Mouse (Mus musculus) heart, embryonic 11.5 days (tissue): ENCODE measurements around the gene Meis1. TPM values are rescaled to one million over a fixed set of nuclear protein-coding genes. Genes with fewer than 3 reads are reported as not detected.

ENCODE experiments used
- ATAC-seq: fragments of 200-750 bp; cut with Nextera tagmentation; replicated peaks from 2 replicates; pipeline ENCODE4 v1.8.0; 2017; ENCODE audit warnings: moderate library complexity; ENCODE audit not compliant: insufficient number of reproducible peaks, low FRiP score, low TSS enrichment
- H3K27ac ChIP-seq: fragments of 300-500 bp; sonication (generic); 2 replicates; pipeline ENCODE4 v1.5.1; 2014; ENCODE audit warnings: mild to moderate bottlenecking, low read depth, low read length
- H3K27me3 ChIP-seq: fragments of 300-500 bp; sonication (generic); 2 replicates; pipeline ENCODE4 v1.6.1; 2014; ENCODE audit warnings: mild to moderate bottlenecking, low read length, mixed read lengths; ENCODE audit not compliant: control insufficient read depth, insufficient read depth
- H3K36me3 ChIP-seq: fragments of 300-500 bp; sonication (generic); 2 replicates; pipeline ENCODE4 v1.6.1; 2014; ENCODE audit warnings: mild to moderate bottlenecking, low read length, moderate library complexity, mixed read lengths; ENCODE audit not compliant: control insufficient read depth, insufficient read depth
- H3K4me1 ChIP-seq: fragments of 300-500 bp; sonication (generic); 2 replicates; pipeline ENCODE4 v1.6.1; 2014; ENCODE audit warnings: low read length; ENCODE audit not compliant: control insufficient read depth, insufficient read depth
- H3K4me2 ChIP-seq: fragments of 300-500 bp; sonication (generic); 2 replicates; pipeline ENCODE4 v1.6.1; 2014; ENCODE audit warnings: mild to moderate bottlenecking, moderate library complexity
- H3K4me3 ChIP-seq: fragments of 300-500 bp; sonication (generic); 2 replicates; pipeline ENCODE4 v1.5.1; 2014; ENCODE audit warnings: low read depth, low read length
- H3K9ac ChIP-seq: fragments of 300-500 bp; sonication (generic); 2 replicates; pipeline ENCODE4 v1.6.1; 2014; ENCODE audit warnings: mild to moderate bottlenecking, low read depth, low read length, moderate library complexity
- H3K9me3 ChIP-seq: fragments of 300-500 bp; sonication (generic); replicated peaks from 2 replicates; pipeline ENCODE4 v1.6.1; 2016; ENCODE audit warnings: low read length; ENCODE audit not compliant: control insufficient read depth
- WGBS: fragments of 180-500 bp; shearing (Covaris S2); extraction: QIAGEN DNeasy Blood & Tissue Kit; methylation state at CpG from one replicate; pipeline ENCODE4 v1.1.7; 2014; ENCODE audit not compliant: insufficient replicate concordance; 5-methylcytosine and 5-hydroxymethylcytosine counted together
- polyA plus RNA-seq: library from polyadenylated mRNA; unstranded; fragments of >200 nt; fragmentation: Nextera tagmentation; extraction: Ambion mirVana; gene quantifications from 2 replicates; pipeline ENCODE4 v1.2.1, GENCODE M21; 2014

Meis1 gene
- polyA plus RNA-seq, 1 experiment from 2014 or later: 72.8 TPM

GRCm38 (mm10) chr11:19023356-19023755 is 4.6 kb upstream of the Meis1 start:
- H3K4me2 ChIP-seq: peak overlapping the region; percentile 51
- H3K4me3 ChIP-seq: 0 out of 2 replicates have a peak overlapping the region, but pooled peaks have one; percentile 10
- peaks cover 23% of the 10 kb centered on the region for H3K4me1 ChIP-seq
- H3K9ac ChIP-seq: no peak overlapping the region
- H3K9me3 ChIP-seq: no peaks in the 10 kb centered on the region
- ATAC-seq: no peak
- 5% methylated on average over 5 of the region's 5 CpGs for WGBS
- H3K27me3 ChIP-seq: no peaks in the 10 kb centered on the region
- no peaks in the 10 kb centered on the region for H3K36me3 ChIP-seq
- H3K27ac ChIP-seq: peak overlapping the region; percentile 35; the same call in 1 of the 2 replicates

GRCm38 (mm10) chr11:19022576-19022975 is 3.8 kb upstream of the Meis1 start:
- peaks cover 23% of the 10 kb centered on the region for H3K4me1 ChIP-seq
- peak overlapping the region; percentile 17; the same call in 1 of the 2 replicates for H3K9ac ChIP-seq
- no peaks in the 10 kb centered on the region for H3K27me3 ChIP-seq
- no peak for ATAC-seq
- 17% methylated on average over 2 of the region's 2 CpGs for WGBS
- no peak overlapping the region for H3K4me3 ChIP-seq
- no peaks in the 10 kb centered on the region for H3K9me3 ChIP-seq
- peak overlapping the region; percentile 51 for H3K4me2 ChIP-seq
- H3K27ac ChIP-seq: no peak overlapping the region
- H3K36me3 ChIP-seq: no peaks in the 10 kb centered on the region

GRCm38 (mm10) chr11:19020951-19021710 is 2.3 kb upstream of the Meis1 start:
- ATAC-seq: no peak
- Histone ChIP-seq H3K27me3 (no peaks in the 10 kb centered on the region), H3K4me1 (peaks cover 21% of the 10 kb centered on the region), H3K4me2 (peak overlapping the region; percentile 81), H3K4me3 (peak overlapping the region; percentile 70), H3K9me3 (no peaks in the 10 kb centered on the region), H3K27ac (peak overlapping the region; percentile 100), H3K36me3 (no peaks in the 10 kb centered on the region), H3K9ac (peak overlapping the region; percentile 100)
- 4% methylated on average over 28 of the region's 28 CpGs for WGBS

- peak overlapping the region; percentile 100 for H3K27ac ChIP-seq
These were observed 1.6 kb upstream of the Meis1 start for GRCm38 (mm10) chr11:19020371-19020824.

GRCm38 (mm10) chr11:19019204-19020171 is 703 bp upstream of the Meis1 start:
- peak overlapping the region; percentile 81 for H3K4me2 ChIP-seq

More at GRCm38 (mm10) chr11:19020371-19020824, 1.6 kb upstream of the Meis1 start:
- Histone ChIP-seq H3K36me3 (no peaks in the 10 kb centered on the region), H3K4me3 (peak overlapping the region; percentile 70), H3K4me2 (peak overlapping the region; percentile 81), H3K9me3 (no peaks in the 10 kb centered on the region), H3K27me3 (no peaks in the 10 kb centered on the region), H3K9ac (peak overlapping the region; percentile 100), H3K4me1 (peaks cover 21% of the 10 kb centered on the region)
- ATAC-seq: peak; percentile 69; the same call in 1 of the 2 replicates
- WGBS: under 1% methylated on average over 25 of the region's 25 CpGs

GRCm38 (mm10) chr11:19017719-19018413 is 919 bp downstream of the Meis1 start:
- no peak for ATAC-seq
- Histone ChIP-seq H3K36me3 (peaks cover 2% of the 10 kb centered on the region; the same call in 1 of the 2 replicates), H3K4me1 (peaks cover 23% of the 10 kb centered on the region), H3K9me3 (no peaks in the 10 kb centered on the region), H3K27ac (peak overlapping the region; percentile 100), H3K27me3 (no peaks in the 10 kb centered on the region), H3K4me3 (peak overlapping the region; percentile 70), H3K4me2 (peak overlapping the region; percentile 81), H3K9ac (peak overlapping the region; percentile 100)
- WGBS: under 1% methylated on average over 14 of the region's 14 CpGs

More at GRCm38 (mm10) chr11:19019204-19020171, 703 bp upstream of the Meis1 start:
- H3K27me3 ChIP-seq: no peaks in the 10 kb centered on the region
- H3K36me3 ChIP-seq: no peaks in the 10 kb centered on the region
- H3K9ac ChIP-seq: peak overlapping the region; percentile 100
- peak overlapping the region; percentile 100 for H3K27ac ChIP-seq
- WGBS: under 1% methylated on average over 67 of the region's 67 CpGs
- peaks cover 21% of the 10 kb centered on the region for H3K4me1 ChIP-seq
- no peaks in the 10 kb centered on the region for H3K9me3 ChIP-seq
- ATAC-seq: peak; percentile 43; the same call in 1 of the 2 replicates
- peak overlapping the region; percentile 70 for H3K4me3 ChIP-seq

- Histone ChIP-seq H3K4me2 (peak overlapping the region; percentile 81), H3K36me3 (peaks cover 2% of the 10 kb centered on the region; the same call in 1 of the 2 replicates), H3K4me3 (peak overlapping the region; percentile 70), H3K9ac (peak overlapping the region; percentile 99), H3K4me1 (peaks cover 19% of the 10 kb centered on the region), H3K27ac (peak overlapping the region; percentile 100), H3K9me3 (no peaks in the 10 kb centered on the region), H3K27me3 (no peaks in the 10 kb centered on the region)
- no peak for ATAC-seq
- WGBS: 0% methylated on average over 1 of the region's 1 CpGs
These were observed 1.5 kb downstream of the Meis1 start for GRCm38 (mm10) chr11:19017262-19017661.
